Mouse (Mus musculus) ovary, adult 18-20 months (tissue): Measurements from ENCODE around the gene Fam163b.

Experiments used
- DNase-seq: peaks from one replicate; pipeline ENCODE4 v3.0.0; 2022; ENCODE audit warnings: low spot score, mixed read lengths

The Fam163b gene

DNA sequence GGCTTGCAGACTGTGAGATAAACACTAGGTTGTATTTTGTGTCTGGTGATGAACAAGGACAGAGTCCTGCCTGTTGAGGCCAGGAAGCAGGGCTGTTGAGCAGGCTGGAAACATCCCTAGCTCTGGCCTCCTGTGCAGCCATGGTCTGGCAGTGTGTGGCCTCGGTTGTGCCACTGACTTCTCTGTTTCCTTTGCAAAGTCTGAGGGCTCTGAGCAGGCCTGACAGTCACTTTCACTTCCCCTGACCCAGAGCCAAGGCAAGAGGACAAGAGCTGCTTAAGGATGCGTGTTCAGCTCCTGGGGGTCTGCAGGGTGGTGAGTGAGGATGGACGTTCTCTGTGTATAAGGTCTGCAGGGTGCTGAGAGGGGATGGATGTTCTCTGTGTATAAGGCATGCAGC, 13.3 kb downstream of the Fam163b start:
- no peak for DNase-seq

DNA sequence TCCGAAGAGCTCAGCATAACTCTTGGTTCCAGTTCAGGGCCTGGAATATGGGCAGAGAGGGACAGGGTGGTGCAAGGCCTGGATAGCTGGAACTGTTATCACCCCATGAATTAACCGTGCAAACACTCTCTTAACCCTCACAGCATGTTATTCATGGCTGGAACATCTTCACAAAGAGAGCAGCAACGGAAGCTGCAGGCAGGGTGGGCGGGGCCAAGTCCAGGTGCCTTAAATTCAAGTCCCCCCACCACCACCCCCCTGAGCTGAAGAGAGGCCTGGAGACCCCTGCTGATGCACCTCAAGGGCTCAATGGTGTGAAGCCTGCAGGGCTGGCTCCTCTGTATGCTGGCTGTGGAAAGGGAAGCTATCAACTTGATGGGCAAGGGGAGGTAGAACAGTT, 15.8 kb downstream of the Fam163b start:
- DNase-seq: no peak

DNA sequence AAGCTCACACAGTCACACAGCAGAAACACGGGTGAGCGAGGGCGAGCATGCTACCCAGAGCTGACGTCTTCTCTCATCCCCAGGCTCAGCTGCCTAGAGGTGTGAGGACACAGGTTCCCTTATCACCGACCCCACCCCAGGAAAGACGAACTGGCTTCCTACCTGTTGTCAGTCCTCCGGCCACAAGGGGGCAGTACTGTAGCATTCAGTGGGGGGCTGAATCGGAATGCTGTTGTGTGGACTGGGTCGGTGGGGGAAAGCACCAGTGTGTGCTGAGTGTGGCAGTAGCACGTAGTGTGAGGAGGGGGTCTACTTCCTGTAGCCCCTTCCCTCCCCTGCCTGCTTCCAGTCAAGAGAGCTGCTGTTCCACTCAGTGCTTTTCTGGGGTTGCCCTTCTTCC, 16.3 kb downstream of the Fam163b start:
- no peak for DNase-seq

DNA sequence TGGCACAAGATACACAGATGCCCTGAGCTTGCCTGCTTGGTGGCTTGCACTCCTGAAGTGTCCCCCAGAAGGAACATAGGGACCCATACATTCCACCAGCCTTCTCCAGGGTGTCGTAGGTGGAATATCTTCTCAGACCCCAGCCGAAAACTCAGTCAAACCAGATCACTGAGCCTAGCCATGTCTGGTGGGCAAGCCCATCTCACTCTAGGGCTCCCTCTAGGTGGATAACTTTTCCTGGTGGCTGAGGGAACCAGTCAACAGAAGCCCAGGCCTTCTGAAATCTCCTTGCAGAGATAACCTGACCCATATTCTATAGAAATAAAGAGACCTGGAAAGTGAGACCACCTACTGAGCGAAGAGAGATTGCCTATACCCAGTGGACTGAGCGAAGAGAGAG, 19.2 kb downstream of the Fam163b start:
- DNase-seq: no peak

DNA sequence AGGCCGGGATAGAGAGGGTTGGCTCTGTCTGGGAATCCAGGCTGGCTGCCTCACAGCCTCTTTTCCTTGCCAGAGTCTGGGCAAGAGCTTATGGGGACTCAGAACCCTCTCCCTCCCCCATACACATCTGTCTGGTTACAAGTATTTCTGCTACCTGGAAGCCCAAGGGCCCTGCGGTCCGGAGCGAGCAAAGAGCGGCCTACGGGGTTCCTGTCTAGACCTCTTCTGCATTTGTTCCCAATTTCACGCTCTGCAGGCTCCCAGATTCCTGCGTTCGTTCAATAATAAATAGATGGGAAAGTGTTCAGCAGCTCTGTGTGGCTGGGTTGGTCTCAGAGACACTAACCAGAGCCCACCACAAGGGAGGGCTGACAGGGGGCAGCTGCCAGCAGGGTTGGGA, 19.7 kb downstream of the Fam163b start:
- no peak for DNase-seq

DNA sequence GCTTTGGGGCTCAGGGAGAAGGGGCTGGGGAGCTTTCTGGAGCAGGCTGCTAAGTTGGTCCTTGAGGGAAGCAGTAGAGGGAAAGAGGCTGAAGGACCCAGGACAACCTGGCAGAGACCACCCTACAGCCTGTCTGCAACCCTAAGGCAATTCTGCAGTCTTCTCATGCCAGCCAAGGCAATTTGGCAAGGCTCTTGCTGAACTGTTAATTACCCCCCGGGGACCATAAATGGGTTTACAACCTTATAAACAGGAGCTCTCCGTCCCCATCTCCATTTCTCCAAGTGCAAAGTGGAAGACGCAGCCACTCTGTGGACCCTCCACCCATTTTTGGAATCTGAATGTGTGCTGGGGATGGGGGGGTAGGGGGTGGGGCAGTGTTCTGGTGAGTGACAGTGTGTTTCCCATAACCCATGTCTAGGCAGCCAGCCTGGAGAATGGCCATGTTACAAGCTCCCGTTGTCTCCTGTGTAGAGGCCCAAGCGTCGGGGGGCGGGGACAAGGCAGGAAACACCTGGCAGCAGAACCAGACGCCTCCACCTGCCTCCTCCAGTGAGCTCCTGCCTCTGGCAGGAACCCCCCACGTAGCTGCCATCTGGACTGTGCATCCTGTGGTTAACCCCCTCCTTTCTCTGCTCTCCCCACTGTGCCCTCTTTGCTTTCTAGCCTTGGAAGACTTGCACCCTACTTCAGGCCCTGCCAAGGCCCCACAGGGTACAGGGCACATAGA, 20.5 kb downstream of the Fam163b start:
- no peak for DNase-seq

DNA sequence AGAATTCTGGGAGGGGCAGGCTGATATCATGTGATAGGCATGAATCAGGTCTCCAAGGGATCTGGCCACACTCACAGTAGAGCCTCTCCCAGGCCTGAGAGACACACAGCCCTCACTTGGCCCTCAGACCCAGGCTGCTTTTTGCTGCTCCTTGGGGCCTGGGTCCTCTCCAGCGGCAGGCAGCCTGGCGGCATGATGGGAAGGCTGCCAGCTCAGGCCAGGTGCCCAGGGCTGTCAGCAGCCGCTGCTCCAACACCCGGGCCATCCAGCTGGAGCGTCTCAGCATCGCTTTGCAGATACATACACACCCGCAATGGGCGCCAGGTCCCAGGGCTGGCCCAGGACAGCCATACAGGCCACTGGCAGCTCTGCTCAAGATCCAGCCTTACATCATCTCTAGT, 22.1 kb downstream of the Fam163b start:
- DNase-seq: no peak

DNA sequence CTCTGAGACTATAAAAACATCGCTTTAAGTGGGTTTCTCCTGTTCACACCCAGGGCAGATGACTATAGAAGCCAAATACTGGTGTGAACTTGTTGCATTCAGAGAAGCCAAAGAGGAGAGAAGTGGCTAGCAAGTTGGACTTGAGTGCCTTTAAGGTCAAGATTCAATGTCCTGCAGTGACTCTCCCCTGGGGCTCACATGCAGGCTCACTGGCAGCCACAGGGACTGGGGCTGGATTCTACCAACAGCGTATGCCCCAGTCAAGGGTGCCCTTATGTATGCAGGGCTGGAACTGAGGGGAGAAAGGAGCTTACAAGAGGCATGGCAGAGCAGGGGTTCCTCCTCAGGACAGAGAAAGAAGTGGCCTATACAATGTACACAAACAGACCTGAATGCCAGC, 22.5 kb downstream of the Fam163b start:
- DNase-seq: no peak

DNA sequence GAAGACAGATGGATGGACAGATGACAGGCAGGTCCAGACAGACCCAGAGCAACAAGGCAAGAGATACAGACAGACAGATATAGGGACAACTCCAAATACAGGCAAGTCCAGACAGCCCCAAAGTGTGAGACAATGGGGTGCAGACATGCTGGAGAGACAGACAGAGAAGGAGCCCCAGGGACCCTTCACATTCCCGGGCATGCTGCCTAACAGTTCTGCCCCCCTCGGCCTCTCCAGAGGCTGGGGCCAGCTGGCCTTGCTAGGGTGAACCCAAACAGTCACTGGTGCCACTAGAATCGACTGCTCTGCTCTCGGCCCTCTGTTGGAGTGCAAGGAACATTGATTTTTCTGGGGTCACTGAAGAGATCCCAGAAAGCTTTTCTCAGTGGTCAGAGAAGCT, 23.8 kb downstream of the Fam163b start:
- DNase-seq: no peak

DNA sequence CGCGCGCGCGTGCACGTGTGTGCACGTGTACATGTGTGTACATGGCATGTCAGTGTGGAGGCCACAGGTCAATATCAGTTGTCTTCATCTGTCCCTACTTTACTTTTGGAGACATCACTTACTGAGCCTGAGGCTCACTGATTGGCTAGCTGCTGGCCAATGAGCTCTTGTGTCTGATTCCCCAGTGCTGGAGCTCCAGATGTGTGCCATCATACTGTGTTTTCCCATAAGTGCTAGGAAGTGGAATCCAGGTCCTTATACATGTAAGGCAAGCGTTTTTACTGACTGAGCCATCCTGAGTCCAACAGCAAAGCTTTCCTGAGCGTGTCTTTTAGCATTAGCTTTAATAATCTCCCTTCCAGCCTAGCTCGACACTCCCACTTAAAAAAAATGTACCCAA, 28.1 kb downstream of the Fam163b start:
- DNase-seq: no peak

DNA sequence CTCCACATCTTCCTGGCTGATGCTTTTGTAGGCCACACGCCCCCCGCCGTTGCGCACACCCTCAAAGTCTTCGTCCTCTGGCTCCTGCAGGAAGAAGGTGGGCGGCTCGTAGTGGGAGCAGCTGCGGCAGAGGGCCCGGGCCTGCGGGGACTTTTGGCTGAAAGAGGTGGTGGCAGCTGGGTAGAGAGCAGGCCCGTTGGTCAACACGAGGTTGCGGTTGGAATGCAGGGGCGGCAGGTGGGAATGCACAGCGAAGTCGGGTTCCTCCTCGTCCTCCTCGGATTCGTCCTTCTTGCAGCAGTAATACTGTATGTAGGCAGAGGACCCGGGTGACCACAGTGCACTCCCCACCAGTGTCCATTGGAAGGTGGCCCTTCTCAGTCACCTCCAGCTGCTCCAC, 29.7 kb downstream of the Fam163b start:
- no peak for DNase-seq

DNA sequence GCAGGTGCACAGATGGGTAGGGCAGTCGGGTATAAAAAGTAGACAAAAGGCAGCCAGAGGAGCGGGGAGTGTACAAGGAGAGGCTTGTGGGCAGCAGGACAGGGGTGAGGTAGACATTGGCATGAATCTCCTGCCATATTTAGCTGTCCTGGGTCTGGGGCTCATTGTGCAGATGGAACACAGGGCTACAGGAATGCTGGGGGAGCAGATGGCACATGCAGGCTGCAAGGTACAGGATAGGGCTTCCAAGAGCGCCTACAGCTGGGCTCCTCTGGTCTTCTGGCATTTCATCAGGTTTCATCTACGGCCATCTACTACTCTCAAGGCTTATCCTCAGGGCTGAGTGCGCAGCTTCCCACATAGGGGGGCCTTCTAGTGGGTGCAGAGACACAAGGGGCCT, 33.2 kb downstream of the Fam163b start:
- no peak for DNase-seq

DNA sequence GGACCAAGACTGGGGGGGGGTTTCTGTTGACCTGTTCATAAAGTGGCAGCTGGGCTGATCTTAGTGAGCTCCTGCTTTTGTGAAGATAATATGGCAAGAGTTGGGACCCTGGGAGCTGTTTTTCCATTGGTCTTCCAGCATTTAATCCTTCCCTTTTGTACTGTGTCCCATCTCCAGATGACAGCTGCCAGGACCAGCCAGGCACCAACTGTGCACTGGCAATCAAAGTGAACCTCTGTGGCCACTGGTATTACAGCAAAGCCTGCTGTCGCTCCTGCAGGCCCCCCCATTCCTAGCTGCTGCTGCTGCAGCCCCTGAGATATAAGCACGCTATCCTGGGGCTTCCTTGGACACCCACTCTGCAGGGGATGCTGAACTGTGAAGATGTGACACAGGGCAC, 34.1 kb downstream of the Fam163b start:
- no peak for DNase-seq

DNA sequence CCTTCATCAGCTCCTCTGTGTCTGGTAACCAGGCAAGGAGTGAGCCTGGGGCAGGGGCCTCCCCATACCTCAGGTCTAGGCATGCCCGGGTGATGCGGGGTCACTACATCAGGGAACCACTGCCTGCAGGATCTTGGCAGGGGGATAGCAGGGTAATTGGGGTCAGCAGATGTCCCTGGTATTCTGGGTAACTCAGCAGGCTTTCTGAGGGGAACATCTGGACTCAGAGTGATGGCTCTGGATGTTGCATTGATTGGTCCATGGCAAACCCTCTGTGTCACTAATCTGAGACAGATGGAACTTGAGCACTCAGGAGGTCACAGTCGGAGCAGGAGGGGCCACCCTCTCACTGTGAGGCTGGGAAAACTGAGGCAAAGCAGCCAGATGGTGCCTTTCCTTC, 35.5 kb downstream of the Fam163b start:
- no peak for DNase-seq

DNA sequence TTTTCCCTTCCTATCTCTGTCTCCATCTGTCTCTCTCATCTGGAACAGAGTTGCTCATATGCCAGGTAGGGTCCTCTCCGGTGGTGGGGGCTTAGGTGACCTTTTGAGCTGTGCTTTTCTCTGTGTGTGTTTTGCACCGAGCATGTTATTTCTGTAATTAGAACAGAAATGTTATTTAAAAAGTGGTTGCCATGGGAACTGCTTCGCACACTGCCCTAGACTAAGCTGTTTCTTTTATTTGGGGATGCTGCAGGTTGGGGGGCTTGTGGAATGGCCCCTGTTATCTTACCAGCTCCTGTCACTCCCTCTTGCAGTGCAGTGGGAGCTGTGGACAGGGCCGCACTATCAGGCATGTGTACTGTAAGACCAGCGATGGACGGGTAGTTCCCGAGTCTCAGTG, 38.7 kb downstream of the Fam163b start:
- no peak for DNase-seq

DNA sequence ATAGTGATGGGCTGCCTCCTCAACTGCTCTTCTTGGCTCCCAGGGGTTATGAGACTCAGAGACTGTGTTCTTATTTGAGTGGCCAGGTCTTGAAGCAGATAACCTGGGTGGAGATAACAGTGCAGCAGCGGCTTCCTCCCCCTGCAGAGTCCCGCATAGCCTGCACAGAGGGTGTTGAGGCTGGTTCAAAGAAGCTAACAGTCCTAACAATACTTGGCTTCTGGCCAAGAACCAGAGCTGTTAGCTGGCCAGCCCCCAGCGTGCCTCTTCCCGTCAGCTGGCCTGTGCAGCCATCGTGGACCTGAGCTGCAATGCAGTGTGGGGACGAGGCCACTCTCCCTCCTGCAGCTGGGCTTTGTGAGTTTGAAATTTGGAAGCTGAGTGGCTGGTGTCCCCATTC, 44.5 kb downstream of the Fam163b start:
- no peak for DNase-seq

DNA sequence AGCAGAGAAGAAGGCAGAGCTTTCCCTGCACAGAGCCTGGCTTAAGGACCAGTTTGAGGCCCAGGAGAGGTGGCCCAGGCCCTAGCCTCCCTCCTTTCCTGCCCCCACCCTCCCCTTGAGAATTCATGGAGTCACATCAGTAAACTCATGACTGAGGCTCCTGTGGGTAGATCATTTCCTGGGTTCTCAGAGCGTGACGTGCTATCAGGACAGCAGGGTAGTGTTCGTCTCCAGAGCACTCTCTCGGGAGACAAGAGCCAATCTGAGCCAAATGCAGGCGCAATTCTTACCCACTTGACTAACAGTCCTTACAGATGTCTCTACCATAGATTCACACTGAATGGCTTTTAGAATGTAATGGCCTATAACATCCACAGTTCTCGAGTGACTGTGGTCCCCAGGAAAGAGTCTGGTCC, 45.0 kb downstream of the Fam163b start:
- DNase-seq: no peak

DNA sequence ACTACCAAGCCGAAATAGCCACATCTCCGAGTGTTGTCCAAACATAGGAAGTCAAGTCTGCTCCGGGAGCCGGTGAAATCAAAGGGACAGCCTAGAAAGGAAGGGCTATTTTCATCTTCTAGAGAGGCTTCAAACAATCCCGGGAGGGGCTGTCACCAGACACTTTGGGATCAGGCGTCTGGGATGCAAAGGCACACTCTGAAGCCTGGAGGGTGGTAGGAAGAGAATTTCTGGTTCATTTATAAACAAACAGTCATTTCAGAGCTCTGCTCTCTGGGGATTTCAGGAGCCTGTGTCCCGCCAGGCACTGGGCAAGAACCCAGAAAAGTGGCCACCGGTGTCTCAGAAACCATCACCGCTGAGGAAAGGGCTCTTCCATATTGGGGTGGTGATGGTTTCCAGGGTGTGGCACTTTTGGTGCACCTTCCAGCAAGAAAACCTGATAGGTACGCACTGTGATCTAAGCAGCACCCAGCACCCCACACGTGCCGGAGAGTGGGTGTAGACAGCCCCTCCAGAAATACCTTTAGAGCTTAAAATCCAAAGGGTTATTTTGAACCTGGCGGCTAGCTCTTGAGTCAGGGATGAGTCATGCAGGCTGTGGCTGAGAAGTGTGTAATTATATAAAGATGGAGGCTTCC, 45.8 kb downstream of the Fam163b start:
- DNase-seq: no peak

DNA sequence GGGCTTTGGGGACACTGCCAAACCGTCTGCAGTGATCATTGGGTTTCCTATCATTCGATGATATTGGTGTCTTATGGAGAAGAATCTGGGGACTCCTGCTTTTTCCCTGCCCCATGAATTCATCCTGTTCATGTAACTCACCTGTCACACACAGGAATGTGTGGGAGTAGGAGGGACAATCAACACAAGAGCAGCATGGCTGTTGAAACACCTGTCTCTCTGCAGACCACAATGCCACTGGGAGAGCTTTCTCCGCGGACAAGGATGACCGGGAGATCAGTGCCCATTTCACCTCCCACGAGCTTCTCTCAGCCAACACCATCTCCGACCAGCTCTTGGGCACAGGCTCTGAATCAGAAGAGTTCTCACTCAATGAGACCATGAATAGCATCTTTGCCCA, 47.1 kb downstream of the Fam163b start:
- DNase-seq: no peak

DNA sequence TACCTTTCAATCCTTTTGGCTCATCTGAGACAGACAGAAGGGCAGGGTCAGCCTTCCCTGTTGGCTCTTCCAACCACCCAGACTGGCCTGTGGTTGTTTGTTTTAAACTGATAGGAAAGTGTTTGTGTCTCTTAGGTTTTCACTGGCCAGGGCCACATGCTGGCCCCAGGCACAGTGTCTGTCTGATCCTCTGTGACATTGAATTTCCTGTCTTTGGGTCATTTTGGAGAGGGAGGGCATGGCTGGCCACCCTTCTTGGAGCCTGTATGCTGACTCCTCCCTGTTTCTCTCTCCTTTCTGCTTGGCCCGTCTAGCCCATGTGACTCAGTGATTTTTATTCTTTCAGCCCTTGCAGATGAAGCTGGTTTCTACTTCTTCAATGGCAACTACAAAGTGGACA, 53.1 kb downstream of the Fam163b start:
- DNase-seq: no peak

DNA sequence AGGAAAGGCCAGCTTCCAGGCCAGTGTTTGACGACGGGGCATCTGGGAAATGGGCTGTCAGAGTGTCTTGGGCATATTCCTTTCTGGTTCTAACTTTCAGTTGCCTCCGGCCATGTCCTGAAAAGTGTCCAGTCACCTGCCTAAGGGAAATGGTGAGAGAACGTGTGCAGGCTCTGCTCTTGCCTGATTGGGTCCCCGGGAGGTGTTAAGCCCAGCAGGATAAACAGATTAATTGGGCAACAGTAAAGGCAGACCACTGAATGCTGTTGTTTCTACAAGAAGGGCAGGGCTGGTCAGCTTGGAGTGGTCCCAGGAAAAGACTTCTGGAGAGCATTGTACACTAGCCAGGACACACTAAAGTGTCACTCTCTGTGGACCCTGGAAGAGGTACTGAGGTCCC, 53.6 kb downstream of the Fam163b start:
- no peak for DNase-seq

DNA sequence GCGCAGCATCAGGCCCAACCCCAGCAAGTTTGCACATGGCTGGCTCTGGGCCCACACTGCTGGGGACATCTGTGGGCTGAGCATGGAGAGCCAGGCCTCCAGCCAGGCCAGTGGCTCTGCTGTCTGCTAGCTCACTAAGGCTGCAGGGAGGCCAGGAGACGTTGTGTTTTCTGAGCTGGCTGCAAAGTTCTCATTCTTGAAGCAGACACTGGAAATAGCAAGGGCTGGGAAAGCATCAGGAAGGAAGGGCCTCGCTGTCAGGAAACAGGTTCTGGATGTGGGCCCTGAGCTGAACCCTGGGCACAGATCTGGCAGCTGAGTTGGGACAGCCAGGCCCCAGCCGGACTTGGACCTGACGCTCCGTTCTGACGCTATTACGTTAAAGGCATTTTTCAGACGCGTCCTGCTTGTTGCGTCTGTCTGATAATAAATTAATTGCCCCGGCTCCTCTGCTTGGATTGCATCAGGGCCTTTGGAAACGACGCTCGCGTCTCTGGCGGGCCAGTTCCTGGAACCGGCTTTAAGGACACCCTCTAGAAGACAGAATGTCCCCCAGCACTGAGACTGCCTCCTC, 54.1 kb downstream of the Fam163b start:
- no peak for DNase-seq

DNA sequence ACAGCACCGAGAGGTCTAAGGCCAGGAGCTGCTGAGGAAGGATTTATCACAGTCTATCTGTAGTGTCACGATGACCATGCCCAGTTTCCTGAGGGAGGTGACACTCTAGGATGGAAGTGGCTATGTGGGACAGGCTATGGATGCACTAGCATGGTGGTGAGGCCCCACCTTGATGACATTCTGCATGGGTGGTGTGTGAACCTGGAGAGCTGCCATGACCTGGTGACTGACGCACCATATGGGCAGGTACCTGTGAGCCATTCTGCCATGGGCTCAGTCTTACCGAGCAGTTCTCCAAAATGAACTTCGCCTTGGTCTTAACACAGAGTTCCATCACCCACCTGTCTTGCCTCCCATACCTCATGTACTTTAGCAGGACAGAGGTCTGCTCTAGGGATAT, 54.7 kb downstream of the Fam163b start:
- no peak for DNase-seq

DNA sequence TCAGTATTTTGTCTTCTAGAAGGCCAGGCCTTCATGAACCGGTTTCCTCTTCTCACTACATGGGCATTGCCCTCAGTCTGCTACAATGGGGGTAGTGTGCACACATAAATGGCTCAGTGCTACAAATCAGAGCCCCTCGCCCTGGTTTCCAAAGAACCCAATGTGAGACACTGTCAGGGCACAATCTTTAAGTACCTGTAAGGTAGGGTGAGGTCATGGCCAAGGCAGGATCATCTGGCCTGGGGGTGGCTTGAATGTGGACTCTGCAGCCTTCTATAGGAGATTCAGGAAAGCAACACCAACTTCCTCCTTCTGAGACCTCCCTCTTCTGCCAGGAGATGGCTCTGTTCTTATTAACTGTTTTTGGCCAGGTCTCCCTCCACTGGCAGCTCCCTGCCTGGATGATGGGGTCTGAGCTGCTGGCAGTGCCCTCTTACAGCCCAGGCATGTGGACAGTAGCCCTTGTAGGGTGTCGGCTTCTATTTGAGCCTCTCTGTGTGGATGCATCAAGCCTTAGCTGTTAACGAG, 55.7 kb downstream of the Fam163b start:
- no peak for DNase-seq
